Mouse (Mus musculus) WW6 (cell line): ENCODE measurements at regions not wholly inside any gene's neighbourhood (a gene's known extent, or its start where the extent isn't known, plus 50 kb on each side); places are given as distances from the start of the nearest gene placed in this dataset.

Experiments
- DNase-seq: peaks from one replicate; pipeline ENCODE4 v3.0.0-alpha.2; 2013; ENCODE audit warnings: low read depth, low spot score

- no peak for DNase-seq
These were observed 414.3 kb upstream of the Tenm2 start for GRCm38 (mm10) chr11:37650095-37650494.

- DNase-seq: no peak
These were observed 387.5 kb upstream of the Tenm2 start for GRCm38 (mm10) chr11:37623290-37623689.

- DNase-seq: no peak
These were observed 364.8 kb upstream of the Tenm2 start for GRCm38 (mm10) chr11:37600533-37600932.

- DNase-seq: no peak
These were observed 346.5 kb upstream of the Tenm2 start for GRCm38 (mm10) chr11:37582236-37582635.

- DNase-seq: no peak
These were observed 297.9 kb upstream of the Tenm2 start for GRCm38 (mm10) chr11:37533624-37534023.

- DNase-seq: no peak
These were observed 296.7 kb upstream of the Tenm2 start for GRCm38 (mm10) chr11:37532476-37532875.

- DNase-seq: no peak
These were observed 262.8 kb upstream of the Tenm2 start for GRCm38 (mm10) chr11:37498463-37499015.

GRCm38 (mm10) chr11:37497874-37498273 lies 262.1 kb upstream of the Tenm2 start:
- DNase-seq: no peak

GRCm38 (mm10) chr11:37480236-37480635 lies 244.5 kb upstream of the Tenm2 start:
- DNase-seq: no peak

GRCm38 (mm10) chr11:37478970-37479482 lies 243.3 kb upstream of the Tenm2 start:
- DNase-seq: no peak

- no peak for DNase-seq
These were observed 238.3 kb upstream of the Tenm2 start for GRCm38 (mm10) chr11:37474068-37474467.

- no peak for DNase-seq
These were observed 228.1 kb upstream of the Tenm2 start for GRCm38 (mm10) chr11:37463658-37464420.

- no peak for DNase-seq
These were observed 226.6 kb upstream of the Tenm2 start for GRCm38 (mm10) chr11:37462375-37462774.

- no peak for DNase-seq
These were observed 211.6 kb upstream of the Tenm2 start for GRCm38 (mm10) chr11:37447361-37447760.

GRCm38 (mm10) chr11:37446626-37447025 lies 210.9 kb upstream of the Tenm2 start:
- DNase-seq: no peak

GRCm38 (mm10) chr11:37442781-37443180 lies 207.0 kb upstream of the Tenm2 start:
- DNase-seq: no peak

GRCm38 (mm10) chr11:37434600-37434999 lies 198.8 kb upstream of the Tenm2 start:
- DNase-seq: no peak

GRCm38 (mm10) chr11:37424312-37425169 lies 188.8 kb upstream of the Tenm2 start:
- DNase-seq: no peak

GRCm38 (mm10) chr11:37412868-37413267 lies 177.1 kb upstream of the Tenm2 start:
- no peak for DNase-seq

GRCm38 (mm10) chr11:37367971-37368370 lies 132.2 kb upstream of the Tenm2 start:
- DNase-seq: no peak

- DNase-seq: no peak
These were observed 128.7 kb upstream of the Tenm2 start for GRCm38 (mm10) chr11:37364430-37364829.

GRCm38 (mm10) chr11:37355074-37355473 lies 119.3 kb upstream of the Tenm2 start:
- DNase-seq: no peak
